Mouse (Mus musculus): ENCODE measurements around the gene Mkln1. TPM values are rescaled to one million over a fixed set of nuclear protein-coding genes. Genes with fewer than 3 reads are reported as not detected.

The Mkln1 gene
- polyA plus RNA-seq, 1 experiment from 2014 or later, result 221 TPM

DNA sequence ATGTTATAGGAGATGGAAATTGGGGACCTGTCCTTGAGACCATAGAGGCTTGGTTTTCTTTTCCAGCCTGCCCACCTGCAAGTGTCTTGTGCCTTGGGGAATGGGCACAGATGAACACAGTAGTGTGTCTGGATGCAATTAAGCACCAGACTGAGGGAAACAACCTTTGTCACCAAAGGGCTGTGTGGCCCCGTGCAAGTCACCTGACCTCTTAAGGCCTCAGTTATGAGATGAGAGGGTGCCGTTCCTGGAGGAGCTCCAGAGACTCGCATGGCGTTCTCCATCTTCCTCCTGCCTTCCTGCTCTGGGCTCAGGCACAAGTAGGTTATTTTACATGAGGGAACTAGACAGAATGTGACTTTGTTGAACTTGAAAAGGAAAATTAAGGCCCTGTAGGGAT is 123.9 kb downstream of the Mkln1 start:
- Histone ChIP-seq H3K27ac (replicated peaks) (no peak overlapping the region), H3K27me3 (ENCODE audit: low read depth, poor library complexity, severe bottlenecking) (no peaks in the 10 kb centered on the region), H3K36me3 (peaks cover 81% of the 10 kb centered on the region), H3K4me1 (no peaks in the 10 kb centered on the region), H3K9me3 (replicated peaks) (no peaks in the 10 kb centered on the region), H3K4me3 (no peak overlapping the region)
- DNase-seq (ENCODE audit: low spot score), result no peak
- 85% methylated on average over 4 of the region's 4 CpGs for WGBS

DNA sequence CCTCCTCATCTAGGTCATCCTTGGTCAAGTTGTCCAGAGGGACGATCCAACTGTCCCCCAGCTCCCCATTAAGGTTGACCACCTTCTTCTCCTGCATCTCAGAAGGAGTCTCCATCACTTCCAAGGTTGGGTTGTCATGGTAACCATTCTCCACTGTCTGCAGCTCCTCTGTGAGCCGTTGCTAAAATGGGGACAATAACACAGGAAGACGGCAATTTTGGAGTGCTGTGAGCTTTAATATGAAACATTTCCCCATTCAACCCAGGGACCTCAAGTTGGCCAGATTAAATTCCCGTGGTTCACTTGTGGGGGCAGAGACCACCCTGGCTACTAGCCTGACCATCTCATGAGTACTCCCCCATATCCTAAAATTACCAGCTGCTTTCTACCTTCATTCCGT is 124.5 kb downstream of the Mkln1 start:
- DNase-seq (ENCODE audit: low spot score), result no peak
- H3K27ac ChIP-seq (replicated peaks), result no peak overlapping the region
- no peaks in the 10 kb centered on the region for H3K9me3 ChIP-seq (replicated peaks)
- H3K4me1 ChIP-seq, result no peaks in the 10 kb centered on the region
- no peaks in the 10 kb centered on the region for H3K27me3 ChIP-seq (ENCODE audit: low read depth, poor library complexity, severe bottlenecking)
- 85% methylated on average over 5 of the region's 5 CpGs for WGBS
- peaks cover 79% of the 10 kb centered on the region for H3K36me3 ChIP-seq
- H3K4me3 ChIP-seq, result no peak overlapping the region

DNA sequence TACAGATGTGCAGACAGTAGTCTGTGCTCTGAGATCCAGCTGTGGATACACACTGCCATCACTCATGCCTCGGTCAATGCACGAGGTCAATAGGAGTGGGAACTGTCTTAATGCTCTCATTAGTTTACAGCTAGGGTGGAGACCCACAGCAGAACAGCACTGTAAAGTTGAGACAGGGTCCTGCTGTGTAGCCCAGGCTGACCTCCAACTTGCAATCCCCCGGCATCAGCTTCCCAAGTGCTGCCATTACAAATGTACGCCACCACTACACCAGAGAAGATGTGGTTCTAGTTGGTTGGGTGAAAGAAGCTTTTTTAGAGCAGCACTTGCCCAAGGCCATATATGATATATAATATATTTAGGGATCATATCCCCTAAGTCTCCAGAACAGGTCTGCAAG is 125.1 kb downstream of the Mkln1 start:
- 93% methylated on average over 4 of the region's 4 CpGs for WGBS
- no peak for DNase-seq (ENCODE audit: low spot score)

DNA sequence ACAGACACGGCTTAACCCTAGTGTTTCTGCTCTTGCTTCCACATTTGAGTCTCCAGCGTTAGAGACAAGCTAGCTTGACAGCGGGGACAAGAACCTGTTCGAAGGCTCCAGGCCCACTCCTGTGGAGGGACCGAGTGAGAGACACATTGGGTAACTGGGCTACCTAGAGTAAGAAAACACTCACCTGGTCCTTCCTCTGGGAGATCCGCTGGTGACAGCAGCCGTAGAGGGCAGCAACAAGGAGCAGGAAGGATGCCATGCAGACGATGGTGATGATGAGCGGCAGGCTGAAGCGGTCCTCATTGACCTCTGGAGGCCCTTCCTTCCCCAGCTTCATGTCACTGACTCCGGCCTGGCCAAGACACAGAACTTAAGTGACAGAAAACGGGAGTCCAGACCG is 125.6 kb downstream of the Mkln1 start:
- Histone ChIP-seq H3K4me1 (no peaks in the 10 kb centered on the region), H3K27me3 (ENCODE audit: low read depth, poor library complexity, severe bottlenecking) (no peaks in the 10 kb centered on the region), H3K9me3 (replicated peaks) (no peaks in the 10 kb centered on the region), H3K4me3 (no peak overlapping the region), H3K36me3 (peaks cover 86% of the 10 kb centered on the region), H3K27ac (replicated peaks) (no peak overlapping the region)
- no peak for DNase-seq (ENCODE audit: low spot score)
- 95% methylated on average over 13 of the region's 13 CpGs for WGBS

More for the DNA sequence above, 125.1 kb downstream of the Mkln1 start:
- no peak overlapping the region for H3K4me3 ChIP-seq
- H3K27me3 ChIP-seq (ENCODE audit: low read depth, poor library complexity, severe bottlenecking), result no peaks in the 10 kb centered on the region
- no peaks in the 10 kb centered on the region for H3K4me1 ChIP-seq
- H3K27ac ChIP-seq (replicated peaks), result no peak overlapping the region
- H3K9me3 ChIP-seq (replicated peaks), result no peaks in the 10 kb centered on the region
- peaks cover 85% of the 10 kb centered on the region for H3K36me3 ChIP-seq

GRCm38 (mm10) chr6:31524647-31525046 is 126.1 kb downstream of the Mkln1 start:
- Histone ChIP-seq H3K27me3 (ENCODE audit: low read depth, poor library complexity, severe bottlenecking) (no peaks in the 10 kb centered on the region), H3K27ac (replicated peaks) (no peak overlapping the region), H3K4me1 (no peaks in the 10 kb centered on the region), H3K4me3 (no peak overlapping the region), H3K9me3 (replicated peaks) (no peaks in the 10 kb centered on the region), H3K36me3 (peaks cover 83% of the 10 kb centered on the region)
- WGBS, result 90% methylated on average over 8 of the region's 8 CpGs
- no peak for DNase-seq (ENCODE audit: low spot score)

DNA sequence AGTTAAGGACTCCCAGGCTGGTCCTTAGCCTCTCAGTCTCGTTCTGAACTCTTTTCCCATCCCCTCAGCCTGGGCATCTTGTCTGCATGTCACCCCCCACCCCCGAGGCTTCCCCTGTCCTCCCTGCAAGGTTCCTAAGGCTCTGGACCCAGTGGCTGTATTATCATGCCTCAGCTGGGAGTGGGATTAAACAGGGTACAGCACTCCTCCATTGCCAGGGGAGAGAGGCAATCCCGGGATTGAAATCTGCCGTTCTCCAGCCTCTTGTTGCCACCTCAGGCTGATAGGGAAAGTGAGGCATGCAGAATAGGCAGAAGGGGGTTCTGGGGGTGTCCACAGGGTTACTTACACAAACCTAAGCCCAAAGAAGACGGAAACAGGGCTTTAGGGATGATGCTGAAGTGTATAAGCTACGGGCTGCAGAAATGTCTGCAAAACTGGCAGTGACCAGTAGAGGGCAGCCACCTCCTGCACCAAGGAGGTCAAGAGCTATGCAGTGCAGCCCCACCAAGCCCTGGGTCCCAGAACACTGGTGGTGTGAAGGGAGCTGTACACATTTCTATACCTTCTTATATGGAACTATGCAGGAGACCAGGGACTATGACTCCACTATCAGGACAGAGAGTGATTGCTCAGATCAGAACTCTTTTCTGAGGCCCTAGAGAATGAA is 126.8 kb downstream of the Mkln1 start:
- Histone ChIP-seq H3K4me1 (no peaks in the 10 kb centered on the region), H3K27ac (replicated peaks) (no peak overlapping the region), H3K4me3 (no peak overlapping the region), H3K9me3 (replicated peaks) (no peaks in the 10 kb centered on the region), H3K27me3 (ENCODE audit: low read depth, poor library complexity, severe bottlenecking) (no peaks in the 10 kb centered on the region), H3K36me3 (peaks cover 79% of the 10 kb centered on the region)
- DNase-seq (ENCODE audit: low spot score), result peak; percentile 74
- WGBS, result 74% methylated on average over 6 of the region's 6 CpGs

- Histone ChIP-seq H3K4me1 (no peaks in the 10 kb centered on the region), H3K9me3 (replicated peaks) (no peaks in the 10 kb centered on the region), H3K36me3 (peaks cover 65% of the 10 kb centered on the region), H3K4me3 (no peak overlapping the region), H3K27me3 (ENCODE audit: low read depth, poor library complexity, severe bottlenecking) (no peaks in the 10 kb centered on the region), H3K27ac (replicated peaks) (no peak overlapping the region)
- 91% methylated on average over 5 of the region's 5 CpGs for WGBS
- no peak for DNase-seq (ENCODE audit: low spot score)
These were observed 128.4 kb downstream of the Mkln1 start for GRCm38 (mm10) chr6:31526929-31527328.

DNA sequence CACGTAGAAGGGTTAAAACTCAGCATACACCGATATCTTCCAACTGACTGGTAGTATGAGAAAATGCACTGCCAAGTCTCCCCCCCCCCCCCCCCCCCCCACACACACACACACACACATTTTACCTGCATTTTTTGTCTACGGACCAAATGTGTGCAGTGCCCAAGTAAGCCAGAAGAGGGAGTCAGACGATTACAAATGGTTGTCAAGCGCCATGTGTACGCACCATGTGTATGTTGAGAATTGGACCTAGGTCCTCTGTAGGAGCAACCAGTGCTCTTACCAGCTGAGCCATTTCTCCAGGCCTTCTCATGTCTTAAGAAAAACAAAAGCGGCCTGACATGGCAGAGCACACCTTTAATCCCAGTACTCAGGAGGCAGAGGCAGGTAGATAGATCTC is 129.4 kb downstream of the Mkln1 start:
- Histone ChIP-seq H3K4me3 (no peak overlapping the region), H3K27ac (replicated peaks) (no peak overlapping the region), H3K27me3 (ENCODE audit: low read depth, poor library complexity, severe bottlenecking) (no peaks in the 10 kb centered on the region), H3K36me3 (peaks cover 55% of the 10 kb centered on the region), H3K9me3 (replicated peaks) (no peaks in the 10 kb centered on the region), H3K4me1 (no peaks in the 10 kb centered on the region)
- 86% methylated on average over 7 of the region's 7 CpGs for WGBS
- peak; percentile 43 for DNase-seq (ENCODE audit: low spot score)

DNA sequence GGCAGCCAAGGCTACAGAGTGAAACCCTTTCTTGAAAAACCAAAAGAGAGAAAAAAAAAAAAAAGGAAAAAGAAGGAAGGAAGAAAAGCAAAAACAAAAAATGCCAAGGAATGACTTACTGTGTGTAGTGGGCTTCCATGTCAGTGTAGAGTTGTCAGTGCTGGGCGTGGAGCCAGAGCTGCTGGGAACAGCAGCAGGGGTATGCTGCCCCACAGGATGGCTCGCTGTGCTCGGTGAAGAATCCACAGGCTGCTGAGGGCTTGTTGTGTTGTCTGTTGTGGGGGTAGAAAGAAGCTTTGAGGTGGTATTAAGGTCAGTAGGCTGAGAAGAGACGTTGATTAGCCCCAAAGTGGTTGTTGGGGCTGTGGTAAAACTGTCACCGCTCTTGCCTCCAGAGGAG is 129.8 kb downstream of the Mkln1 start:
- no peaks in the 10 kb centered on the region for H3K4me1 ChIP-seq
- H3K9me3 ChIP-seq (replicated peaks), result no peaks in the 10 kb centered on the region
- no peak overlapping the region for H3K27ac ChIP-seq (replicated peaks)
- no peaks in the 10 kb centered on the region for H3K27me3 ChIP-seq (ENCODE audit: low read depth, poor library complexity, severe bottlenecking)
- no peak overlapping the region for H3K4me3 ChIP-seq
- peaks cover 51% of the 10 kb centered on the region for H3K36me3 ChIP-seq
- 93% methylated on average over 5 of the region's 5 CpGs for WGBS
- no peak for DNase-seq (ENCODE audit: low spot score)

GRCm38 (mm10) chr6:31531880-31532279 is 133.3 kb downstream of the Mkln1 start:
- H3K9me3 ChIP-seq (replicated peaks), result no peaks in the 10 kb centered on the region
- H3K4me3 ChIP-seq, result no peak overlapping the region
- no peak overlapping the region for H3K27ac ChIP-seq (replicated peaks)
- H3K4me1 ChIP-seq, result no peaks in the 10 kb centered on the region
- H3K27me3 ChIP-seq (ENCODE audit: low read depth, poor library complexity, severe bottlenecking), result no peaks in the 10 kb centered on the region
- DNase-seq (ENCODE audit: low spot score), result no peak
- WGBS, result 97% methylated on average over 3 of the region's 3 CpGs
- H3K36me3 ChIP-seq, result peaks cover 16% of the 10 kb centered on the region

DNA sequence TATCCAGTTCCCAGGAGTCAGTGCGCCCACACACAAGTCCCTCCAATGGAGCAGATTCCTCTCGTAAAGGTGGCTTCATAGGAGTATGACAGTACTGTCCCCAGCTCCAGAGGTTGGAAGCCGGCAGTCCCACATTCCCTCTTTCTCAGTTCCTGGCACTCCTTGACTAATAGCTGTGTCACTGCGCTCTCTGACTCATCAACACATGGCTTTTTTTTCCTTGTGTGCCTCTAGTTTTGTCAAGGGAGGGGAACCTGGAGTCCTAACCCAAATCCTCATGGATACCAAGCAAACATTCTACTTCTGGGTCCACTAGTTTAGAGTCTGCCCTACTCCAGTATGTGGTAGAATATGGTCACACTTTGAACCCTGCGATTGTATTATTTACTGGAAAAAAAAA is 136.2 kb downstream of the Mkln1 start:
- H3K27ac ChIP-seq (replicated peaks), result no peak overlapping the region
- no peak overlapping the region for H3K4me3 ChIP-seq
- H3K4me1 ChIP-seq, result no peaks in the 10 kb centered on the region
- no peaks in the 10 kb centered on the region for H3K9me3 ChIP-seq (replicated peaks)
- DNase-seq (ENCODE audit: low spot score), result no peak
- no peaks in the 10 kb centered on the region for H3K27me3 ChIP-seq (ENCODE audit: low read depth, poor library complexity, severe bottlenecking)
- H3K36me3 ChIP-seq, result no peaks in the 10 kb centered on the region
- WGBS, result 95% methylated on average over 5 of the region's 5 CpGs

DNA sequence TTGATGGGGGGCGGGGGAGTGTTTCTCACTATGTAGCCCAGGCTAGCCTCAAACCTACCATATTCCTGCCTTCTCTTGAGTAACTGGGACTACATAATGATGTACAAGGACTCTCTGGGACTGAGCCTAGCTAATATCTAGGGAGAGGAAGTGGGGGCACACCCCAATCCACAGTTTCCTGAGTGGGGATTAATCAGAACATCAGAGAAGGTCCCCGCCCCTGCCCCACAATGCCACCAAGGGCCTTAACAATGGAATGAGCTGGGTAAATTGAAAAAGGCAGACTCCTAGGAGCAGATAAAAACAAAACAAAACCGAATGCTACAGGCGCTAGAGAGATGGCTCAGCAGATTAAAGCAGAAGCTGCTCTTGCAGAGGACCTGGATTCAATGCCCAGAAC is 138.7 kb downstream of the Mkln1 start:
- Histone ChIP-seq H3K4me1 (no peaks in the 10 kb centered on the region), H3K9me3 (replicated peaks) (no peaks in the 10 kb centered on the region), H3K4me3 (no peak overlapping the region), H3K36me3 (peaks cover 17% of the 10 kb centered on the region), H3K27me3 (ENCODE audit: low read depth, poor library complexity, severe bottlenecking) (no peaks in the 10 kb centered on the region), H3K27ac (replicated peaks) (no peak overlapping the region)
- no peak for DNase-seq (ENCODE audit: low spot score)
- WGBS, result 75% methylated on average over 4 of the region's 4 CpGs

GRCm38 (mm10) chr6:31538112-31538511 is 139.6 kb downstream of the Mkln1 start:
- no peak overlapping the region for H3K27ac ChIP-seq (replicated peaks)
- H3K27me3 ChIP-seq (ENCODE audit: low read depth, poor library complexity, severe bottlenecking), result no peaks in the 10 kb centered on the region
- no peak for DNase-seq (ENCODE audit: low spot score)
- H3K9me3 ChIP-seq (replicated peaks), result no peaks in the 10 kb centered on the region
- no peaks in the 10 kb centered on the region for H3K4me1 ChIP-seq
- 94% methylated on average over 1 of the region's 1 CpGs for WGBS
- H3K4me3 ChIP-seq, result no peak overlapping the region
- peaks cover 24% of the 10 kb centered on the region for H3K36me3 ChIP-seq

DNA sequence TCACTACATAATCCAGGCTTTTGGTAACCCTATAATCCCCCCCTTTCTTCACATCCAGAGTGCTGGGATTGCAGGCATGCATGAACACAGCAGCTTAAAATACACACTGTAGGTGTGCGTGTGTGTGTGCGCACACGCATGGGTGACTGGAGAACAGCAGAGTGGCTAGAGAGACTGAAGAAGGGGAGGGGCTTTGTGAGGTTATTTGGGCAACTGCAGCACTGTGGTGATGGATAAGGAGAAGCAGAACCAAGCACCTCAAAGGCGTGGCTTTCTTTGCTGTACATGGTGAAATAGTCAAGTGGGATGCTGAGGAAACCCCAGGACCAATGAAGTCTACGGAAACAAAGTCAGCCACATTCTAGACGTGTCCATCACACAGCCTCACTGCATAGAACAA is 141.5 kb downstream of the Mkln1 start:
- Histone ChIP-seq H3K4me1 (peaks cover 9% of the 10 kb centered on the region), H3K27ac (replicated peaks) (no peak overlapping the region), H3K36me3 (peaks cover 29% of the 10 kb centered on the region), H3K9me3 (replicated peaks) (no peaks in the 10 kb centered on the region), H3K4me3 (no peak overlapping the region), H3K27me3 (ENCODE audit: low read depth, poor library complexity, severe bottlenecking) (no peaks in the 10 kb centered on the region)
- DNase-seq (ENCODE audit: low spot score), result no peak
- 95% methylated on average over 6 of the region's 6 CpGs for WGBS

Data from midbrain, embryonic 10.5 days (tissue).